Mouse (Mus musculus) heart, embryonic 15.5 days (tissue): ENCODE results near the gene Gtf2i. TPM values are rescaled to one million over a fixed set of nuclear protein-coding genes. Genes with fewer than 3 reads are reported as not detected.

Experiments used
- ATAC-seq: fragments of 200-750 bp; cut with Nextera tagmentation; replicated peaks from 2 replicates; pipeline ENCODE4 v1.8.0; 2017; ENCODE audit warnings: low read depth, moderate TSS enrichment; ENCODE audit not compliant: insufficient number of reproducible peaks, insufficient read depth, low FRiP score
- H3K27ac ChIP-seq: fragments of 300-500 bp; sonication (generic); 2 replicates; pipeline ENCODE4 v1.5.1; 2015; ENCODE audit warnings: mild to moderate bottlenecking, inconsistent platforms
- H3K27me3 ChIP-seq: fragments of 300-500 bp; sonication (generic); 2 replicates; pipeline ENCODE4 v1.6.1; 2015; ENCODE audit warnings: inconsistent platforms
- H3K36me3 ChIP-seq: fragments of 300-500 bp; sonication (generic); 2 replicates; pipeline ENCODE4 v1.6.1; 2015; ENCODE audit warnings: mild to moderate bottlenecking, inconsistent platforms
- H3K4me1 ChIP-seq: fragments of 300-500 bp; sonication (generic); replicated peaks from 2 replicates; pipeline ENCODE4 v1.6.1; 2015; ENCODE audit warnings: inconsistent platforms
- H3K4me2 ChIP-seq: fragments of 300-500 bp; sonication (generic); 2 replicates; pipeline ENCODE4 v1.6.1; 2015; ENCODE audit warnings: inconsistent platforms, mild to moderate bottlenecking, moderate library complexity
- H3K4me3 ChIP-seq: fragments of 300-500 bp; sonication (generic); 2 replicates; pipeline ENCODE4 v1.5.1; 2015; ENCODE audit warnings: mild to moderate bottlenecking, inconsistent platforms
- H3K9ac ChIP-seq: fragments of 300-500 bp; sonication (generic); 2 replicates; pipeline ENCODE4 v1.6.1; 2015; ENCODE audit warnings: mild to moderate bottlenecking, inconsistent platforms
- H3K9me3 ChIP-seq: fragments of 300-500 bp; sonication (generic); replicated peaks from 2 replicates; pipeline ENCODE4 v1.6.1; 2016; ENCODE audit warnings: inconsistent platforms
- WGBS: fragments of 180-500 bp; shearing (Covaris S2); methylation state at CpG from one replicate; pipeline ENCODE4 v1.1.7; 2015; ENCODE audit warnings: mixed read lengths; 5-methylcytosine and 5-hydroxymethylcytosine counted together
- polyA plus RNA-seq: library from polyadenylated mRNA; unstranded; fragments of >200 nt; fragmentation: Nextera tagmentation; extraction: Ambion mirVana; gene quantifications from 2 replicates; pipeline ENCODE4 v1.2.1, GENCODE M21; 2015

The Gtf2i gene
- polyA plus RNA-seq, 1 experiment from 2014 or later = 121 TPM

DNA sequence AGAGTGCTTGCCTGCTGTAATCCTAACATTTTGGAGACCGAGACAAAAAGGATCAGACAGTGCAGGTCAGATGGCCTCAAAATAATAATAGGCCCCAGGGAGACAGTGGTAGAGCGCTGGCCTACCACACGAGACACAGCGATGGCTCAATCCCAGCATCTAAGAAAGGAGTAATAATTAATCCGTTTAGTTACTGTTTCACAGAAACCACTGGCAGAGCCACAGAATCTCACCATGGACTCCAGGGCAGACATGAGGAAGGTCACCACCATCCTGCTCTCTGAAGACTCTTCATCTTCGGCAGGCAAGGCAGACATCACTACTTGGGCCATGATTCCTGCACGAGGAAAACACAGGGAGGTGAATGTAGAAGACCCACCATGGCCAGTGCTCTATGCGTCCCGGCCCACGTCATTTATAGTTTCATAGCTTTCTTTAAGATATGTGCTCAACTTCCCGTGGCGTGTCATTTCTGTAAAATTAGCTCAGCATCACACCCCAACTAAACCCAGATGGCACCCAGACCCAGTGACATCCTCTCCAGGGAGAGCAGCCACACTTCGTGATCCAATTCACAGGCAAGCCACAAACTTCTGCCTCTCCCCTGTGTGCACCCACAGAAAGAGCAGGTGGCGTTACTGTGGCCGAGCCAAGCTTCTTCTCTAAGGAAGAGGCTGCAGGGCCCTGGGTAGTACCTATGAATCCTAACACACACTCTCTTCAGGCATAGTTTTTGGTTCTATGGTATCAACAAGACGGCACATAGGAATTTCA, 19.1 kb downstream of the Gtf2i start:
- ATAC-seq = no peak
- Histone ChIP-seq H3K4me1 (no peaks in the 10 kb centered on the region), H3K4me3 (no peak overlapping the region), H3K27me3 (no peaks in the 10 kb centered on the region), H3K9me3 (no peaks in the 10 kb centered on the region), H3K9ac (no peak overlapping the region), H3K4me2 (no peak overlapping the region), H3K27ac (no peak overlapping the region), H3K36me3 (peaks cover 64% of the 10 kb centered on the region)
- 91% methylated on average over 16 of the region's 16 CpGs for WGBS

DNA sequence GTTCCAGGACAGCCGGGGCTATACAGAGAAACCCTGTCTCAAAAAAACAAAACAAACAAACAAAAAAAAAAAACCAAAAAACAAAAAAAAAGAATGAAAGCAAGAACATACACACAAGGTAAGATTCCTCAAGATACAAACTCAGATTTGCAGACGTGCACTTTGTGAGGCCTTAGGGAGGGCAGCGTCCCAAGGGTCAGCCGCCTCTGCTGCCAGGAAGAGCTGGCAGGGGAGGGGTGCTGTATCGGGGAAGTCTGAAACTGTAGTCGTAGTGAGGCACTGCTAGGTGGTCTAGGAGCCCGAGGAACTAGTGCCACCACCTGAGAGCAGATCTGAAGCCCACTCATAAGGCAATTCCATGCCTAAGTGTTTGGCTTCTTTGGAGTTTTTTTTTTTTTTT, 20.0 kb downstream of the Gtf2i start:
- 89% methylated on average over 7 of the region's 7 CpGs for WGBS
- Histone ChIP-seq H3K4me1 (no peaks in the 10 kb centered on the region), H3K4me2 (no peak overlapping the region), H3K27me3 (no peaks in the 10 kb centered on the region), H3K36me3 (peaks cover 67% of the 10 kb centered on the region), H3K9ac (no peak overlapping the region), H3K9me3 (no peaks in the 10 kb centered on the region), H3K4me3 (no peak overlapping the region), H3K27ac (no peak overlapping the region)
- no peak for ATAC-seq

DNA sequence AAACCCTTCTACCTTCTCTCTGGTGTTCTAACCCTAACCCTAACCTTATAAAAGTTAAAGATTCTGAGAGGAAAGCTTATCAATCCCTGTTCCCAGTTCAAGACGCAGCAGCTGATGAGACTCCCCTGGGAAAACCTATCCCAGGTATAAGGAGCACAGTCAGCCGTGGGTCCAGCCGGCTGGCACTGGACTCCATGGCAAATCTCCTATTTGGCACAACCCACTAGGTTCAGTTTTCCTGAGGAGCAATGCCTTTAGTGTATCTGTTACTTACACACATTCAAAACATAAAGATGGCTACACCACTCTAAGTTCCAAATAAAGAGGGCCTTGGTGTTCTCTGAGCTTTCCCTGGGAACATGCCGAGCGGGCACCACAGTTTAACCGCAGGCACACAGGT, 23.5 kb downstream of the Gtf2i start:
- whole genome bisulfite sequencing = 89% methylated on average over 6 of the region's 6 CpGs
- Histone ChIP-seq H3K27me3 (no peaks in the 10 kb centered on the region), H3K36me3 (peaks cover 91% of the 10 kb centered on the region), H3K9me3 (no peaks in the 10 kb centered on the region), H3K4me2 (no peak overlapping the region), H3K4me3 (no peak overlapping the region), H3K27ac (no peak overlapping the region), H3K9ac (no peak overlapping the region), H3K4me1 (no peaks in the 10 kb centered on the region)
- ATAC-seq = no peak

DNA sequence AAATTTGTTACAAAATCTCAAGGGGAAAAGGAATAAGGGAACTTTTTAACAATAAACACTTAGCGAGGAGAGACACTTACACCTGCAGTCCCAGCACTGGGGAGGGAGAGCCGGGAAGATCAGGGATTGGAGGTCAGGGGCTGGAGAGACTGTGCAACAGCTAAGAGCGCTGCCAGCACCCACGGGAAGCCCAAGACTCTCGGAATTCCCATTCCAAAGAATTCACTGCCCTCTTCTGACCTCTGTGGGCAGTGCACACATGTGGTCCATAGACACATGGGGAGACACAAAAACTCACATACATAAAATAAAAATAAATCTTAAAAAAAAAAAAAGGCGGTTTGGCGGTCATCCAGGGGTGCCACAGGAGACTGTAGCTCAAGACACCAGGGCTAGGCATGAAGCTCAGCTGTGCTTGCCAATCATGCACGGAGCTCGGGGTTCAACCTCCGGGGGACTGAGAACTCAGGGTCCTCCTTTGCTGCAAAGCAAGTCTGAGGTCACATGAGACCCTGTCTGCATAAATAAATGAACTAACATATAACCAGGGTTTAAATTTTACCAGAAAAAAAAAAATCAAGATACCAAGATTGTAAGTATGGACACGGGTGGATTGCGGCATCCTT, 24.5 kb downstream of the Gtf2i start:
- no peaks in the 10 kb centered on the region for H3K27me3 ChIP-seq
- H3K9me3 ChIP-seq = no peaks in the 10 kb centered on the region
- no peak overlapping the region for H3K4me3 ChIP-seq
- no peak overlapping the region for H3K27ac ChIP-seq
- peaks cover 93% of the 10 kb centered on the region for H3K36me3 ChIP-seq
- no peaks in the 10 kb centered on the region for H3K4me1 ChIP-seq
- no peak overlapping the region for H3K4me2 ChIP-seq
- 91% methylated on average over 12 of the region's 12 CpGs for WGBS
- ATAC-seq = no peak
- H3K9ac ChIP-seq = no peak overlapping the region

DNA sequence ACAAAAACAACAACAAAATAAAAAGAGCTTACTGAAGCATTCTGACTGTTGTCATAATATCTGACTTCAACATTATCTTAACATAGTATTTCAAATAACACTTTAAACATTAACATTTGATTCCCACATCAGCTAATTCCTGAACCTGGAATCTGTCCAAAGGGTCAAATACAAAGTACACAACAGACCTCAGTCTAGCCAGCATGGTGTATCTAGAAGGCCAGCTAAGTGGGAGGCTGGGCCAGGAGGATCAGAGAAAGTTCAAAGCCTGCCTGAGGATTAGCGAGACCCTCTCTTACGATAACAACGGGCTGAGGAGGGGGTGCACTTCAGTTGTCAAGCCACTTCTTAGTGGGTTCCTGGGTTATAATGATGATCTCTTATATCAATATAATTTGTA, 26.5 kb downstream of the Gtf2i start:
- H3K4me2 ChIP-seq = no peak overlapping the region
- ATAC-seq = no peak
- H3K4me3 ChIP-seq = no peak overlapping the region
- no peak overlapping the region for H3K27ac ChIP-seq
- H3K27me3 ChIP-seq = no peaks in the 10 kb centered on the region
- H3K9me3 ChIP-seq = no peaks in the 10 kb centered on the region
- no peak overlapping the region for H3K9ac ChIP-seq
- peaks cover 93% of the 10 kb centered on the region for H3K36me3 ChIP-seq
- H3K4me1 ChIP-seq = no peaks in the 10 kb centered on the region
- 90% methylated on average over 3 of the region's 3 CpGs for WGBS

DNA sequence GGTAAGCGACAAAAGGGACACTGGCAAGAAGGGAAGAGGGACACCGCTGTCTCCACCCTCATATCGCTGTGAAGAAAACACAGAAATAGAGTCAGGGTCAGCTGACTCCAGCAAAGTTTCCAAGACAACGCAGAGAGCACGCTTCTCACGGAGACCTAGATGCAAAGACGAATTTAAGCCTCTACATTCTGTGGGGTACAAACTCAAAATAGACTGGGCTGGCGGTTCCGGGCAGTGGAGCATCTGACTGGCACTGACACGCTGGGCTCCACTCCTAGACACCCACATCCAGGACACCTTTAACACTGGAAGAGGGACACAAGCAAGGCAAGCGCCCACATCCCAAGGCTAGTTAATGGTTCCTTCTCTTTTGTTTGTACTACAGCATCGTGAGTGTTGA, 29.6 kb downstream of the Gtf2i start:
- Histone ChIP-seq H3K4me2 (no peak overlapping the region), H3K36me3 (peaks cover 88% of the 10 kb centered on the region), H3K4me3 (no peak overlapping the region), H3K27ac (no peak overlapping the region), H3K9me3 (no peaks in the 10 kb centered on the region), H3K9ac (no peak overlapping the region), H3K4me1 (no peaks in the 10 kb centered on the region), H3K27me3 (no peaks in the 10 kb centered on the region)
- 91% methylated on average over 12 of the region's 12 CpGs for WGBS
- no peak for ATAC-seq

DNA sequence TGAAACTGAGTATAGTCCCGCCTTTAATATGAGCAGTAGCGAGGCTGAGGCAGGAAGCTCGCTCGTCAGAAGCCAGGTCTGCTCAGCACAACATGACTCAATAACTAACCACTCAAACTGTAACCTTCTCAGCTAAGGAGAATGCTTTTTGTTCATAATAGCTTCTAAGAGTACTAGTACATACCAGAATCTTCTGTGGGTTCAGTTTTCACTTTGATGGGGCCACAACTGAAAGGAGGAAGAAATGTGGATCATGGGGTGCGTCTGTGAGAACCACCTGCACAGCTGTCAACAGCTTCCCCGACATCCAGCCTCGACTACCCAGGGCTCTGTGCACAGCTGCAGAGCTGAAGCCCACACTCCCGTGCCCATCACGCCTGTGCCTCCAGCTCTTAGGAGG, 32.0 kb downstream of the Gtf2i start:
- WGBS = 83% methylated on average over 9 of the region's 9 CpGs

DNA sequence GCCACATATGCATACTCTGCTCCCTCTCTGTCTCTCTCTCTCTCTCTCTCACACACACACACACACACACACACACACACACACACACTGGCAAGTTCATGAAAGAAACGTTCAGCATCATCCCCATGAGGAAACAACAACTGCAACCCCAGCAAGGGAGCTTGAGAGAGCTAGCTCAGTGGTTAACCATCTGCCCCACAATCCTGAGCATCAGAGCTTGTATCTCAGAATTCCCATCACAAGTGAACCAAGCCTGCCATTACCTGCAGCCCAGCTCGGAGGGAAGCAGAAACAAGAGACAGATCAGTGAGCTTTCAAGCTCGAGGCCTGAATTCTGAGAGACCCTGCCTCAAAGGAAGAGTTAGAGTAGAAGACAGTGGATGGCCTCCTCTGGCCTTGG, 32.5 kb downstream of the Gtf2i start:
- Histone ChIP-seq H3K27me3 (no peaks in the 10 kb centered on the region), H3K9ac (no peak overlapping the region), H3K9me3 (no peaks in the 10 kb centered on the region), H3K27ac (peak overlapping the region; percentile 5; the same call in 1 of the 2 replicates), H3K4me3 (no peak overlapping the region), H3K4me2 (no peak overlapping the region), H3K36me3 (peaks cover 89% of the 10 kb centered on the region), H3K4me1 (no peaks in the 10 kb centered on the region)
- WGBS = 73% methylated on average over 3 of the region's 3 CpGs
- ATAC-seq = no peak

More for the DNA sequence above, 32.0 kb downstream of the Gtf2i start:
- Histone ChIP-seq H3K36me3 (peaks cover 89% of the 10 kb centered on the region), H3K4me2 (no peak overlapping the region), H3K9me3 (no peaks in the 10 kb centered on the region), H3K4me3 (no peak overlapping the region), H3K9ac (no peak overlapping the region), H3K4me1 (no peaks in the 10 kb centered on the region), H3K27ac (peak overlapping the region; percentile 5; the same call in 1 of the 2 replicates), H3K27me3 (no peaks in the 10 kb centered on the region)
- no peak for ATAC-seq

DNA sequence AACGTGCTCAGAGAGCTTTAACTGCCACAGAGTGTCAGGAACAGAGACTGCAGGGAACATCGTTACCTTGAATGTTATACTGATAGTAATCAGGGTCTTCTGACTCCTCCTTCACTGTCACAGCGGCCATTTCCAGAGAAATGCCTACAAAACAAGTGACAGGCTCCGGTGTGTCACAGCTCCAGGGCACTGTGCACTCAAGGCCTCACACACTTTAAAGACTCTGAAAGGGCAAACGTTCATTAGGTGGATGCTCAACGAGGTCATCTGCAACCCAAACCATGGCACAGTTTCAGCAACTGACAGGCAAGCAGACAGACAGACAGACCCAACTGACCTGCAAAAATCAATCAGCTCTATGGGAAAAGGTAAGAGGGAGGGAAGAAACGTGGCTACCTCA, 35.2 kb downstream of the Gtf2i start:
- WGBS = 82% methylated on average over 7 of the region's 7 CpGs
- H3K27me3 ChIP-seq = no peaks in the 10 kb centered on the region
- no peak overlapping the region for H3K4me3 ChIP-seq
- peaks cover 85% of the 10 kb centered on the region for H3K36me3 ChIP-seq
- no peak for ATAC-seq
- H3K9me3 ChIP-seq = no peaks in the 10 kb centered on the region
- H3K4me2 ChIP-seq = no peak overlapping the region
- H3K9ac ChIP-seq = no peak overlapping the region
- H3K27ac ChIP-seq = no peak overlapping the region
- peaks cover 6% of the 10 kb centered on the region for H3K4me1 ChIP-seq

DNA sequence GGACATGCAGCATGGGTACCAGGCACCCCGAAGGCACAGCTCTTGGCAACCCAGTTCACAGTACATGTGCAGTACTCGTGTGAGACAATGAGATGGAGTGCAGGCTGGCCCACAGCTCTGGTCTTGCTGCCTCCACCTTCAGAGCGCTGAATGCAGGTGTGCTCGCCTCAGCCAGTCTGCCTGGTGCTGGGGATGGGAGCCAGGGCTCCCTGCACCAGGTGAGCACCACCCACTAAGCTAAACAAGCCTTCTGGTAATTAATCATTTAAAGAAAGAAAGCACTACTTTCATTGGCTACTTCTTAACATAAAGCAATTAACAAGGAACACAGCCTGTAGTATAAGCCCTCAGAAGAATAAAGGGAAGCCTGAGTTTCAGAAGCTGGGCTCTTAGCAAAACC, 37.5 kb downstream of the Gtf2i start:
- peaks cover 6% of the 10 kb centered on the region for H3K4me1 ChIP-seq
- no peak overlapping the region for H3K4me2 ChIP-seq
- no peak overlapping the region for H3K4me3 ChIP-seq
- no peaks in the 10 kb centered on the region for H3K9me3 ChIP-seq
- no peak for ATAC-seq
- no peak overlapping the region for H3K9ac ChIP-seq
- 90% methylated on average over 4 of the region's 4 CpGs for WGBS
- H3K27ac ChIP-seq = no peak overlapping the region
- H3K36me3 ChIP-seq = peaks cover 87% of the 10 kb centered on the region
- no peaks in the 10 kb centered on the region for H3K27me3 ChIP-seq

DNA sequence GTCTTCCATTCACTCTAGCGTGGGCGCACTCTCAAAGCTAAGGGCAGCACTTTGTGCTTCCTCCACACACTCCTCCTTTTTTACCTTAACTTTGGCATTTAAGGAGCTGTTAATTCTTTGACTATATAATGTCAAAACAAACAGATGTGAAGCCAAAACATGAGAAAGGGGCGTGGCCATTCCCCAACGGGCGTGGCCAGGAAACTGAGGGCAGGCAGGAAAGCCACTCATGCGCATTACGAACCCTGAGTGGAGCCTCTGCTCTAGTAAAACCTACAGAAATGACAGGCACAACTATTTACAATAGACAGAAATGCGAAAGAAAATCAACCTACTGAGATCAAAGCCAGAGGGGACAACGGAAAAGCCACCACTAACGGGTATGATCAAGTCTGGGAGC, 39.0 kb downstream of the Gtf2i start:
- peak overlapping the region; percentile 29 for H3K27ac ChIP-seq
- ATAC-seq = no peak; the same call in 1 of the 2 replicates
- WGBS = 84% methylated on average over 10 of the region's 10 CpGs

DNA sequence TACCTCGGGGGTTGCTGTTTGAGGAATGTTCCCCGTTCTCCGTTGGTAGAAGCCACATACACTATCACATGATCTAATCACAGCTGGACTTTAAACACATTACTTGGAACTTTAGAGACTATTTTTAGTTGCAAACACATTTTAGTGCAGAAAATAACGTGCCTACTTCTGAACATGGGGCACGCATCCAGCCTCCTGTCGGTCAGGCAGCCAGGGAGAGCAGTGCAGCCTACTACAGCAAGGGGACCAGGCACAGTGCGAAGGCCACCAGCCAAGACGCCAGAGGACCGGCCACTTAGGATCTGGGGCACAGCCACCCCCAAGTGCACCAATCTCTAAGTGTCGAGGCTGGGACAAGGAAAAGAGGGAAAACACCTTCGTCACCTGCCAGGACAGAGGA, 39.5 kb downstream of the Gtf2i start:
- Histone ChIP-seq H3K9me3 (no peaks in the 10 kb centered on the region), H3K4me1 (peaks cover 6% of the 10 kb centered on the region), H3K4me3 (no peak overlapping the region), H3K4me2 (no peak overlapping the region), H3K36me3 (peaks cover 93% of the 10 kb centered on the region), H3K27ac (peak overlapping the region; percentile 29), H3K27me3 (no peaks in the 10 kb centered on the region), H3K9ac (no peak overlapping the region)
- 61% methylated on average over 11 of the region's 11 CpGs for WGBS
- ATAC-seq = no peak

More for the DNA sequence above, 39.0 kb downstream of the Gtf2i start:
- Histone ChIP-seq H3K9ac (no peak overlapping the region), H3K4me3 (no peak overlapping the region), H3K36me3 (peaks cover 93% of the 10 kb centered on the region), H3K9me3 (no peaks in the 10 kb centered on the region), H3K27me3 (no peaks in the 10 kb centered on the region), H3K4me1 (peaks cover 6% of the 10 kb centered on the region), H3K4me2 (no peak overlapping the region)
